Mouse (Mus musculus): ENCODE results near the gene Cdk15. TPM values are rescaled to one million over a fixed set of nuclear protein-coding genes. Genes with fewer than 3 reads are reported as not detected.

Cdk15 gene
- polyA plus RNA-seq, 1 experiment from 2014 or later: 0.49 TPM

DNA sequence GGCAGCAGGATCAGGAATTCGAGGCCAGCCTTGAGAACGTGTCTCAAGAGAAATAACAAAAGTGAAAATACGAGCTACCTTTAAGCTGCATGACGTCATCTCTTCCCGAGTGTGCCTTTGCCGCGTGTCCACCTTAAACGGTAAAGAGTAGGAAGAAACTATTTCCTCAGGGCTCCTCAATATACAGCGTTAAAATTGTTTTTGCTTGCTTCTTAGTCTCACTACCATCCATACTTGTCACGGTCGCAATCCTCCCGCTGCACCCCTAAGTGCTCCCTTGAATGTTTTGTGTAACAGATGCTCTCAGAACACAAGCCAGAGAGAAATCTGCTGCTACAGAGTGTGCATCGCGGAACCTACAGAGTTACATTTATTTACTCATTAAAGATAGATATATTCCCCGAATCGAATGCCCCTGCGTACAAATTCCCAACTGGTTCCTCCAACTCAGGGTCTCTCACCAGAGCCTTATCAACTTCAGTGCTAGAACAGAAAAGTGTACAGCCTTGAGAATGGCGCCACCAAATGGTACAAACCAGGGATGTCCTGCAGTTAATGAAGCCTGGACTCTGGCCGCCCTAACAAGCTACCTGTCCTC, 19.0 kb upstream of the Cdk15 start:
- peak overlapping the region; percentile 19 for H3K9ac ChIP-seq (ENCODE audit: low read length)
- no peak for TF ChIP-seq EP300 (optimal IDR thresholded peaks at IDR 0.05)
- TF ChIP-seq CTCF (IDR thresholded peaks at IDR 0.05; ENCODE audit: low read depth): peak; percentile 87
- DNase-seq (ENCODE audit: low spot score) (peak; percentile 76), ATAC-seq (ENCODE audit: low FRiP score, low TSS enrichment) (peak; percentile 44)
- H3K27ac ChIP-seq (replicated peaks): peak overlapping the region; percentile 53; the same call in 1 of the 2 replicates
- H3K27me3 ChIP-seq (ENCODE audit: control insufficient read depth, insufficient read depth, low read length): no peaks in the 10 kb centered on the region
- H3K36me3 ChIP-seq (ENCODE audit: control insufficient read depth, insufficient read depth, low read length): no peaks in the 10 kb centered on the region
- no peaks in the 10 kb centered on the region for H3K9me3 ChIP-seq (ENCODE audit: control insufficient read depth, low read length)
- peak overlapping the region; percentile 87 for H3K4me3 ChIP-seq (ENCODE audit: low read depth, low read length)
- under 1% methylated on average over 19 of the region's 19 CpGs for WGBS
- no peaks in the 10 kb centered on the region for H3K4me1 ChIP-seq (replicated peaks; ENCODE audit: control insufficient read depth, insufficient read depth)
- peak overlapping the region; percentile 87 for H3K4me2 ChIP-seq (replicated peaks; ENCODE audit: low read depth)

DNA sequence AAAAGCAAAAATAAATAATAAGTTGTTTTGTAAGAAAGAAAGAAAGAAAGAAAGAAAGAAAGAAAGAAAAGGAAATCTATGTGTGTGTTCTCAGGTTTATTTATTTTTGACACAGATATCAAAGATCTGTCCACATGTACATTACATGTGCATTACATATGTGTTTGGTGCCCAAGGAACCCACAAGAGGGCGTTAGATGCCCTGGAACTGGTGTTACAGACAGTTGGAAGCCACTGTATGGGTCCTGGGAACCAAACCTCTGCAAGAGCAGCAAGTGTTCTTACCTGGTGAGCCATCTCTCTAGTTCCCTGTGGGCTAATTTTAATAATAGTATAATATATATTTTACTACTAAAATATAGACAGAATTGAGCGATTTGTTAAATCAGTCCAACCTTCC, 12.9 kb upstream of the Cdk15 start:
- no peaks in the 10 kb centered on the region for H3K36me3 ChIP-seq (ENCODE audit: control insufficient read depth, insufficient read depth, low read length)
- TF ChIP-seq CTCF (IDR thresholded peaks at IDR 0.05; ENCODE audit: low read depth) (peak; percentile 12; the same call in 1 of the 2 replicates), EP300 (optimal IDR thresholded peaks at IDR 0.05) (no peak)
- ATAC-seq (ENCODE audit: low FRiP score, low TSS enrichment) (no peak), DNase-seq (ENCODE audit: low spot score) (no peak)
- WGBS: 68% methylated on average over 2 of the region's 2 CpGs
- H3K9me3 ChIP-seq (ENCODE audit: control insufficient read depth, low read length): no peaks in the 10 kb centered on the region
- no peak overlapping the region for H3K9ac ChIP-seq (ENCODE audit: low read length)
- H3K4me2 ChIP-seq (replicated peaks; ENCODE audit: low read depth): no peak overlapping the region
- no peaks in the 10 kb centered on the region for H3K4me1 ChIP-seq (replicated peaks; ENCODE audit: control insufficient read depth, insufficient read depth)
- H3K27ac ChIP-seq (replicated peaks): no peak overlapping the region
- no peak overlapping the region for H3K4me3 ChIP-seq (ENCODE audit: low read depth, low read length)
- H3K27me3 ChIP-seq (ENCODE audit: control insufficient read depth, insufficient read depth, low read length): no peaks in the 10 kb centered on the region

GRCm38 (mm10) chr1:59247602-59248001, 9.1 kb upstream of the Cdk15 start:
- no peak overlapping the region for H3K9ac ChIP-seq (ENCODE audit: low read length)
- H3K4me1 ChIP-seq (replicated peaks; ENCODE audit: control insufficient read depth, insufficient read depth): no peaks in the 10 kb centered on the region
- no peaks in the 10 kb centered on the region for H3K36me3 ChIP-seq (ENCODE audit: control insufficient read depth, insufficient read depth, low read length)
- no peaks in the 10 kb centered on the region for H3K27me3 ChIP-seq (ENCODE audit: control insufficient read depth, insufficient read depth, low read length)
- ATAC-seq (ENCODE audit: low FRiP score, low TSS enrichment): no peak
- no peak overlapping the region for H3K4me3 ChIP-seq (ENCODE audit: low read depth, low read length)
- TF ChIP-seq CTCF (IDR thresholded peaks at IDR 0.05; ENCODE audit: low read depth) (peak; percentile 90), EP300 (optimal IDR thresholded peaks at IDR 0.05) (no peak)
- no peak overlapping the region for H3K27ac ChIP-seq (replicated peaks)
- DNase-seq (ENCODE audit: low spot score): peak; percentile 55
- H3K4me2 ChIP-seq (replicated peaks; ENCODE audit: low read depth): no peak overlapping the region
- H3K9me3 ChIP-seq (ENCODE audit: control insufficient read depth, low read length): no peaks in the 10 kb centered on the region
- 6% methylated on average over 9 of the region's 9 CpGs for WGBS

DNA sequence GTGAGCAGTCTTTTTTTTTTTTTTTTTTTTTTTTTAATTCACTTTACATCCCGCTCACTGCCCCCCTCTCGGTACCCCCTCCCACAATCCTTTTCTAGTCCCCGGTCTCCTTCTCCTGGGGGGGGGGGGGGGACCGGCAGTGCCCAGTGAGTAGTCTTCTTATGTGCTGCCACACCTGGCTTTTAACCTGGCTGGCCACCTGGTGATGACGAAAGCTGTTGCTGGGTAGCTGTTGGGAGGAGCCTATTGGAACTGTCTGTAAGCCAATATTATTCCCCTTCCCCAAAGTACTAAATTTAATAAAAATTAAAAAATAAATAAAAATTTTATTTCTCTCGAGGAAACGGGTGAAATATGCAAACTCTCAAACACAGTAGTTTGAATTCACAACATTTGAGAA, 3.9 kb upstream of the Cdk15 start:
- Histone ChIP-seq H3K36me3 (ENCODE audit: control insufficient read depth, insufficient read depth, low read length) (no peaks in the 10 kb centered on the region), H3K4me1 (replicated peaks; ENCODE audit: control insufficient read depth, insufficient read depth) (no peaks in the 10 kb centered on the region), H3K4me2 (replicated peaks; ENCODE audit: low read depth) (peak overlapping the region; percentile 47), H3K27ac (replicated peaks) (no peak overlapping the region), H3K9me3 (ENCODE audit: control insufficient read depth, low read length) (no peaks in the 10 kb centered on the region), H3K9ac (ENCODE audit: low read length) (no peak overlapping the region), H3K27me3 (ENCODE audit: control insufficient read depth, insufficient read depth, low read length) (no peaks in the 10 kb centered on the region), H3K4me3 (ENCODE audit: low read depth, low read length) (peak overlapping the region; percentile 2; the same call in 1 of the 2 replicates)
- WGBS: 10% methylated on average over 4 of the region's 7 CpGs
- DNase-seq (ENCODE audit: low spot score): peak; percentile 73
- no peak for TF ChIP-seq CTCF (IDR thresholded peaks at IDR 0.05; ENCODE audit: low read depth)
- no peak for TF ChIP-seq EP300 (optimal IDR thresholded peaks at IDR 0.05)
- 0 out of 2 replicates have a peak, but pooled peaks have one; percentile 35 for ATAC-seq (ENCODE audit: low FRiP score, low TSS enrichment)

- WGBS: 7% methylated on average over 14 of the region's 18 CpGs
- no peak overlapping the region; the same call in 1 of the 2 replicates for H3K9ac ChIP-seq (ENCODE audit: low read length)
- no peak overlapping the region for H3K27ac ChIP-seq (replicated peaks)
- no peaks in the 10 kb centered on the region for H3K36me3 ChIP-seq (ENCODE audit: control insufficient read depth, insufficient read depth, low read length)
- H3K27me3 ChIP-seq (ENCODE audit: control insufficient read depth, insufficient read depth, low read length): no peaks in the 10 kb centered on the region
- no peaks in the 10 kb centered on the region for H3K9me3 ChIP-seq (ENCODE audit: control insufficient read depth, low read length)
- peak overlapping the region; percentile 47 for H3K4me2 ChIP-seq (replicated peaks; ENCODE audit: low read depth)
- no peaks in the 10 kb centered on the region for H3K4me1 ChIP-seq (replicated peaks; ENCODE audit: control insufficient read depth, insufficient read depth)
- peak overlapping the region; percentile 2; the same call in 1 of the 2 replicates for H3K4me3 ChIP-seq (ENCODE audit: low read depth, low read length)
- ATAC-seq (ENCODE audit: low FRiP score, low TSS enrichment): no peak
- DNase-seq (ENCODE audit: low spot score): no peak
- TF ChIP-seq EP300 (optimal IDR thresholded peaks at IDR 0.05): no peak
- TF ChIP-seq CTCF (IDR thresholded peaks at IDR 0.05; ENCODE audit: low read depth): no peak
These were observed 3.3 kb upstream of the Cdk15 start for GRCm38 (mm10) chr1:59253301-59253909.

GRCm38 (mm10) chr1:59257736-59258135, 1.0 kb downstream of the Cdk15 start:
- Histone ChIP-seq H3K27ac (replicated peaks) (no peak overlapping the region), H3K36me3 (ENCODE audit: control insufficient read depth, insufficient read depth, low read length) (no peaks in the 10 kb centered on the region), H3K4me1 (replicated peaks; ENCODE audit: control insufficient read depth, insufficient read depth) (no peaks in the 10 kb centered on the region), H3K9ac (ENCODE audit: low read length) (no peak overlapping the region), H3K27me3 (ENCODE audit: control insufficient read depth, insufficient read depth, low read length) (no peaks in the 10 kb centered on the region), H3K9me3 (ENCODE audit: control insufficient read depth, low read length) (no peaks in the 10 kb centered on the region), H3K4me2 (replicated peaks; ENCODE audit: low read depth) (no peak overlapping the region), H3K4me3 (ENCODE audit: low read depth, low read length) (no peak overlapping the region)
- TF ChIP-seq CTCF (IDR thresholded peaks at IDR 0.05; ENCODE audit: low read depth) (no peak), EP300 (optimal IDR thresholded peaks at IDR 0.05) (no peak)
- WGBS: 66% methylated on average over 3 of the region's 3 CpGs
- no peak for ATAC-seq (ENCODE audit: low FRiP score, low TSS enrichment)
- no peak for DNase-seq (ENCODE audit: low spot score)

Data from stomach, postnatal 0 days (tissue).